Mouse (Mus musculus) embryonic facial prominence, embryonic 12.5 days (tissue): ENCODE measurements around the gene Pnkp. TPM values are rescaled to one million over a fixed set of nuclear protein-coding genes. Genes with fewer than 3 reads are reported as not detected.
A peak's percentile ranks its signal among the peaks of the same experiment; 100 is the strongest.

ENCODE experiments used
- ATAC-seq: fragments of 200-750 bp; cut with Nextera tagmentation; 2 replicates; pipeline ENCODE4 v1.8.0; 2017; ENCODE audit not compliant: insufficient number of reproducible peaks, insufficient read depth, low FRiP score, low TSS enrichment
- H3K27ac ChIP-seq: fragments of 300-500 bp; sonication (generic); 2 replicates; pipeline ENCODE4 v1.5.1; 2016; ENCODE audit warnings: mild to moderate bottlenecking
- H3K27me3 ChIP-seq: fragments of 300-500 bp; sonication (generic); 2 replicates; pipeline ENCODE4 v1.6.1; 2016; ENCODE audit warnings: mild to moderate bottlenecking, moderate library complexity
- H3K36me3 ChIP-seq: fragments of 300-500 bp; sonication (generic); 2 replicates; pipeline ENCODE4 v1.6.1; 2016; ENCODE audit warnings: mild to moderate bottlenecking
- H3K4me1 ChIP-seq: fragments of 300-500 bp; sonication (generic); 2 replicates; pipeline ENCODE4 v1.6.1; 2016
- H3K4me2 ChIP-seq: fragments of 300-500 bp; sonication (generic); replicated peaks from 2 replicates; pipeline ENCODE4 v1.6.1; 2016; ENCODE audit warnings: mild to moderate bottlenecking, moderate library complexity
- H3K4me3 ChIP-seq: fragments of 300-500 bp; sonication (generic); 2 replicates; pipeline ENCODE4 v1.5.1; 2016; ENCODE audit warnings: mild to moderate bottlenecking
- H3K9ac ChIP-seq: fragments of 300-500 bp; sonication (generic); 2 replicates; pipeline ENCODE4 v1.6.1; 2016; ENCODE audit warnings: mild to moderate bottlenecking, moderate library complexity
- H3K9me3 ChIP-seq: fragments of 300-500 bp; sonication (generic); 2 replicates; pipeline ENCODE4 v1.6.1; 2016; ENCODE audit warnings: mild to moderate bottlenecking, moderate library complexity
- WGBS: fragments of 180-500 bp; shearing (Covaris S2); methylation state at CpG from one replicate; pipeline ENCODE4 v1.1.7; 2016; 5-methylcytosine and 5-hydroxymethylcytosine counted together
- polyA plus RNA-seq: library from polyadenylated mRNA; unstranded; fragments of >200 nt; fragmentation: Nextera tagmentation; extraction: Ambion mirVana; gene quantifications from 2 replicates; pipeline ENCODE4 v1.2.1, GENCODE M21; 2016

The Pnkp gene
- polyA plus RNA-seq, 1 experiment from 2014 or later, result 30.4 TPM

GRCm38 (mm10) chr7:44816470-44817021, 40.4 kb upstream of the Pnkp start, which contains the start of gene Atf5:
TSS of gene Atf5 (minus strand) at chr7:44816658.
- Histone ChIP-seq H3K27me3 (no peaks in the 10 kb centered on the region), H3K36me3 (0 out of 2 replicates have a peak, but pooled peaks cover 9% of the 10 kb centered on the region), H3K27ac (peak within 1 kb of the TSS; percentile 94), H3K4me3 (peak within 1 kb of the TSS; percentile 72), H3K4me2 (peak within 1 kb of the TSS; percentile 90), H3K9ac (peak within 1 kb of the TSS; percentile 82), H3K9me3 (no peaks in the 10 kb centered on the region), H3K4me1 (peaks cover 36% of the 10 kb centered on the region)
- WGBS, result under 1% methylated on average over 57 of the region's 57 CpGs
- no peak; the same call in none of the 2 replicates for ATAC-seq

GRCm38 (mm10) chr7:44817441-44817840, 39.5 kb upstream of the Pnkp start:
- Histone ChIP-seq H3K4me3 (peak overlapping the region; percentile 72), H3K9me3 (no peaks in the 10 kb centered on the region), H3K4me2 (peak overlapping the region; percentile 90), H3K4me1 (peaks cover 36% of the 10 kb centered on the region), H3K27me3 (no peaks in the 10 kb centered on the region), H3K36me3 (0 out of 2 replicates have a peak, but pooled peaks cover 7% of the 10 kb centered on the region), H3K9ac (peak overlapping the region; percentile 82), H3K27ac (peak overlapping the region; percentile 94)
- ATAC-seq, result no peak
- WGBS, result 24% methylated on average over 3 of the region's 3 CpGs

- no peaks in the 10 kb centered on the region for H3K9me3 ChIP-seq
- 51% methylated on average over 2 of the region's 2 CpGs for WGBS
- 0 out of 2 replicates have a peak overlapping the region, but pooled peaks have one; percentile 82 for H3K9ac ChIP-seq
- no peaks in the 10 kb centered on the region for H3K27me3 ChIP-seq
- peak overlapping the region; percentile 90 for H3K4me2 ChIP-seq
- H3K4me1 ChIP-seq, result peaks cover 41% of the 10 kb centered on the region
- H3K27ac ChIP-seq, result no peak overlapping the region
- H3K36me3 ChIP-seq, result 0 out of 2 replicates have a peak, but pooled peaks cover 7% of the 10 kb centered on the region
- ATAC-seq, result no peak
- peak overlapping the region; percentile 72 for H3K4me3 ChIP-seq
Observed at GRCm38 (mm10) chr7:44818164-44818563, 38.8 kb upstream of the Pnkp start.

GRCm38 (mm10) chr7:44818751-44819235, 38.1 kb upstream of the Pnkp start:
- H3K4me3 ChIP-seq, result peak overlapping the region; percentile 72
- 0 out of 2 replicates have a peak overlapping the region, but pooled peaks have one; percentile 11 for H3K27ac ChIP-seq
- 0 out of 2 replicates have a peak, but pooled peaks cover 6% of the 10 kb centered on the region for H3K36me3 ChIP-seq
- ATAC-seq, result no peak
- H3K9me3 ChIP-seq, result no peaks in the 10 kb centered on the region
- WGBS, result 44% methylated on average over 6 of the region's 6 CpGs
- H3K4me1 ChIP-seq, result peaks cover 47% of the 10 kb centered on the region
- H3K9ac ChIP-seq, result peak overlapping the region; percentile 21; the same call in 1 of the 2 replicates
- H3K27me3 ChIP-seq, result no peaks in the 10 kb centered on the region
- peak overlapping the region; percentile 90 for H3K4me2 ChIP-seq

- Histone ChIP-seq H3K9me3 (no peaks in the 10 kb centered on the region), H3K4me1 (peaks cover 51% of the 10 kb centered on the region), H3K36me3 (no peaks in the 10 kb centered on the region), H3K27ac (no peak overlapping the region), H3K4me3 (peak overlapping the region; percentile 72; the same call in 1 of the 2 replicates), H3K27me3 (no peaks in the 10 kb centered on the region), H3K9ac (peak overlapping the region; percentile 21; the same call in 1 of the 2 replicates), H3K4me2 (peak overlapping the region; percentile 90)
- ATAC-seq, result no peak
- 100% methylated on average over 2 of the region's 2 CpGs for WGBS
Observed at GRCm38 (mm10) chr7:44819391-44819790, 37.5 kb upstream of the Pnkp start.

- Histone ChIP-seq H3K4me3 (no peak overlapping the region), H3K27me3 (no peaks in the 10 kb centered on the region), H3K9me3 (no peaks in the 10 kb centered on the region), H3K27ac (no peak overlapping the region), H3K4me2 (peak overlapping the region; percentile 90), H3K4me1 (peaks cover 54% of the 10 kb centered on the region), H3K36me3 (no peaks in the 10 kb centered on the region), H3K9ac (no peak overlapping the region)
- WGBS, result 56% methylated on average over 5 of the region's 5 CpGs
- ATAC-seq, result no peak
Observed at GRCm38 (mm10) chr7:44819863-44820262, 37.1 kb upstream of the Pnkp start.

- Histone ChIP-seq H3K9me3 (no peaks in the 10 kb centered on the region), H3K4me2 (no peak overlapping the region), H3K9ac (no peak overlapping the region), H3K27me3 (no peaks in the 10 kb centered on the region), H3K4me1 (peaks cover 49% of the 10 kb centered on the region), H3K27ac (no peak overlapping the region), H3K36me3 (peaks cover under 1% of the 10 kb centered on the region; the same call in 1 of the 2 replicates), H3K4me3 (no peak overlapping the region)
- no peak for ATAC-seq
- WGBS, result 90% methylated on average over 3 of the region's 3 CpGs
Observed at GRCm38 (mm10) chr7:44820525-44820924, 36.4 kb upstream of the Pnkp start.

- peaks cover 3% of the 10 kb centered on the region; the same call in 1 of the 2 replicates for H3K36me3 ChIP-seq
Observed at GRCm38 (mm10) chr7:44821666-44822448, 35.1 kb upstream of the Pnkp start.

GRCm38 (mm10) chr7:44823409-44823808, 33.5 kb upstream of the Pnkp start:
- H3K27ac ChIP-seq, result no peak overlapping the region
- 50% methylated on average over 7 of the region's 7 CpGs for WGBS
- peaks cover 7% of the 10 kb centered on the region for H3K36me3 ChIP-seq
- no peak overlapping the region for H3K4me2 ChIP-seq
- H3K9ac ChIP-seq, result no peak overlapping the region
- no peaks in the 10 kb centered on the region for H3K9me3 ChIP-seq
- H3K4me3 ChIP-seq, result no peak overlapping the region
- H3K4me1 ChIP-seq, result peaks cover 38% of the 10 kb centered on the region
- H3K27me3 ChIP-seq, result no peaks in the 10 kb centered on the region
- no peak for ATAC-seq

More at GRCm38 (mm10) chr7:44821666-44822448, 35.1 kb upstream of the Pnkp start:
- Histone ChIP-seq H3K4me1 (peaks cover 49% of the 10 kb centered on the region), H3K27me3 (no peaks in the 10 kb centered on the region), H3K4me3 (no peak overlapping the region), H3K9ac (no peak overlapping the region), H3K4me2 (no peak overlapping the region), H3K9me3 (no peaks in the 10 kb centered on the region), H3K27ac (no peak overlapping the region)
- no peak for ATAC-seq
- WGBS, result 83% methylated on average over 7 of the region's 7 CpGs

GRCm38 (mm10) chr7:44824872-44825271, 32.1 kb upstream of the Pnkp start:
- H3K9ac ChIP-seq, result no peak overlapping the region
- no peak overlapping the region for H3K4me2 ChIP-seq
- H3K27ac ChIP-seq, result no peak overlapping the region
- H3K4me3 ChIP-seq, result no peak overlapping the region
- ATAC-seq, result no peak
- H3K27me3 ChIP-seq, result no peaks in the 10 kb centered on the region
- H3K36me3 ChIP-seq, result peaks cover 22% of the 10 kb centered on the region
- WGBS, result 31% methylated on average over 3 of the region's 3 CpGs
- H3K4me1 ChIP-seq, result peaks cover 24% of the 10 kb centered on the region
- no peaks in the 10 kb centered on the region for H3K9me3 ChIP-seq

- 92% methylated on average over 3 of the region's 3 CpGs for WGBS
- no peak overlapping the region for H3K4me3 ChIP-seq
- no peak for ATAC-seq
- no peak overlapping the region for H3K4me2 ChIP-seq
- peaks cover 19% of the 10 kb centered on the region; the same call in 1 of the 2 replicates for H3K4me1 ChIP-seq
- H3K9ac ChIP-seq, result no peak overlapping the region
- peaks cover 41% of the 10 kb centered on the region for H3K36me3 ChIP-seq
- no peaks in the 10 kb centered on the region for H3K27me3 ChIP-seq
- no peaks in the 10 kb centered on the region for H3K9me3 ChIP-seq
- no peak overlapping the region for H3K27ac ChIP-seq
Observed at GRCm38 (mm10) chr7:44826771-44827170, 30.2 kb upstream of the Pnkp start.
